Mouse (Mus musculus) embryonic facial prominence, embryonic 11.5 days (tissue): ENCODE measurements at regions not wholly inside any gene's neighbourhood (a gene's known extent, or its start where the extent isn't known, plus 50 kb on each side); places are given as distances from the start of the nearest gene placed in this dataset.

Experiments used
- ATAC-seq: fragments of 200-750 bp; cut with Nextera tagmentation; replicated peaks from 2 replicates; pipeline ENCODE4 v1.8.0; 2017; ENCODE audit warnings: low read depth; ENCODE audit not compliant: insufficient number of reproducible peaks, low FRiP score, low TSS enrichment
- DNase-seq: peaks from one replicate; pipeline ENCODE4 v3.0.0-alpha.2; 2015; ENCODE audit warnings: low spot score
- H3K27ac ChIP-seq: fragments of 300-500 bp; sonication (generic); replicated peaks from 2 replicates; pipeline ENCODE4 v1.5.1; 2014; ENCODE audit warnings: mild to moderate bottlenecking, low read depth, low read length, control low read depth
- H3K27me3 ChIP-seq: fragments of 300-500 bp; sonication (generic); 2 replicates; pipeline ENCODE4 v1.6.1; 2014; ENCODE audit warnings: mild to moderate bottlenecking, low read length, moderate library complexity, mixed read lengths; ENCODE audit not compliant: control insufficient read depth, insufficient read depth
- H3K36me3 ChIP-seq: fragments of 300-500 bp; sonication (generic); replicated peaks from 2 replicates; pipeline ENCODE4 v1.6.1; 2014; ENCODE audit warnings: low read depth, mild to moderate bottlenecking, low read length, moderate library complexity, mixed read lengths; ENCODE audit not compliant: control insufficient read depth, insufficient read depth
- H3K4me1 ChIP-seq: fragments of 300-500 bp; sonication (generic); 2 replicates; pipeline ENCODE4 v1.6.1; 2014; ENCODE audit warnings: low read length, mixed read lengths; ENCODE audit not compliant: control insufficient read depth, insufficient read depth
- H3K4me2 ChIP-seq: fragments of 300-500 bp; sonication (generic); 2 replicates; pipeline ENCODE4 v1.6.1; 2014; ENCODE audit warnings: low read depth, mild to moderate bottlenecking, control low read depth, low read length, moderate library complexity
- H3K4me3 ChIP-seq: fragments of 300-500 bp; sonication (generic); 2 replicates; pipeline ENCODE4 v1.5.1; 2014; ENCODE audit warnings: low read depth, low read length, control low read depth
- H3K9ac ChIP-seq: fragments of 300-500 bp; sonication (generic); replicated peaks from 2 replicates; pipeline ENCODE4 v1.6.1; 2014; ENCODE audit warnings: mild to moderate bottlenecking, control low read depth, low read length
- H3K9me3 ChIP-seq: fragments of 300-500 bp; sonication (generic); replicated peaks from 2 replicates; pipeline ENCODE4 v1.6.1; 2016; ENCODE audit warnings: mild to moderate bottlenecking, low read length, inconsistent platforms, mixed read lengths; ENCODE audit not compliant: control insufficient read depth
- whole genome bisulfite sequencing: fragments of 180-500 bp; shearing (Covaris S2); extraction: QIAGEN DNeasy Blood & Tissue Kit; methylation state at CpG from one replicate; pipeline ENCODE4 v1.1.7; 2014; 5-methylcytosine and 5-hydroxymethylcytosine counted together

- no peak for DNase-seq
- ATAC-seq, result no peak
- H3K27ac ChIP-seq, result no peak overlapping the region
- no peaks in the 10 kb centered on the region for H3K4me1 ChIP-seq
- no peak overlapping the region for H3K4me2 ChIP-seq
- H3K9ac ChIP-seq, result no peak overlapping the region
- H3K9me3 ChIP-seq, result no peaks in the 10 kb centered on the region
- no peaks in the 10 kb centered on the region for H3K27me3 ChIP-seq
- 86% methylated on average over 8 of the region's 8 CpGs for WGBS
- no peak overlapping the region for H3K4me3 ChIP-seq
- H3K36me3 ChIP-seq, result no peaks in the 10 kb centered on the region
These were observed 78.8 kb downstream of the Rps12 start for GRCm38 (mm10) chr10:23708261-23708660.

- 55% methylated on average over 3 of the region's 3 CpGs for WGBS
- Histone ChIP-seq H3K36me3 (no peaks in the 10 kb centered on the region), H3K9me3 (no peaks in the 10 kb centered on the region), H3K4me1 (no peaks in the 10 kb centered on the region), H3K27me3 (no peaks in the 10 kb centered on the region), H3K4me3 (no peak overlapping the region), H3K4me2 (no peak overlapping the region), H3K9ac (no peak overlapping the region), H3K27ac (no peak overlapping the region)
- DNase-seq (no peak), ATAC-seq (no peak)
These were observed 79.9 kb downstream of the Rps12 start for GRCm38 (mm10) chr10:23707141-23707540.

GRCm38 (mm10) chr10:23704048-23704447 is 83.0 kb downstream of the Rps12 start:
- Histone ChIP-seq H3K27me3 (no peaks in the 10 kb centered on the region), H3K4me3 (no peak overlapping the region), H3K4me2 (no peak overlapping the region), H3K36me3 (no peaks in the 10 kb centered on the region), H3K9me3 (no peaks in the 10 kb centered on the region), H3K27ac (no peak overlapping the region), H3K9ac (no peak overlapping the region), H3K4me1 (no peaks in the 10 kb centered on the region)
- ATAC-seq, result no peak
- 61% methylated on average over 1 of the region's 1 CpGs for WGBS
- peak; percentile 12 for DNase-seq

GRCm38 (mm10) chr10:23691291-23691690 is 95.8 kb downstream of the Rps12 start:
- Histone ChIP-seq H3K4me3 (no peak overlapping the region), H3K4me2 (no peak overlapping the region), H3K27me3 (no peaks in the 10 kb centered on the region), H3K36me3 (no peaks in the 10 kb centered on the region), H3K9ac (no peak overlapping the region), H3K4me1 (no peaks in the 10 kb centered on the region), H3K27ac (no peak overlapping the region), H3K9me3 (no peaks in the 10 kb centered on the region)
- no peak for DNase-seq
- WGBS, result 76% methylated on average over 2 of the region's 2 CpGs
- no peak for ATAC-seq

GRCm38 (mm10) chr10:23686969-23687368 is 100.1 kb downstream of the Rps12 start:
- H3K9ac ChIP-seq, result no peak overlapping the region
- no peak overlapping the region for H3K27ac ChIP-seq
- H3K4me2 ChIP-seq, result no peak overlapping the region
- no peak overlapping the region for H3K4me3 ChIP-seq
- no peaks in the 10 kb centered on the region for H3K27me3 ChIP-seq
- H3K36me3 ChIP-seq, result no peaks in the 10 kb centered on the region
- no peak for ATAC-seq
- 62% methylated on average over 10 of the region's 10 CpGs for WGBS
- DNase-seq, result no peak
- H3K4me1 ChIP-seq, result no peaks in the 10 kb centered on the region
- H3K9me3 ChIP-seq, result no peaks in the 10 kb centered on the region

- Histone ChIP-seq H3K9ac (no peak overlapping the region), H3K27ac (no peak overlapping the region), H3K9me3 (no peaks in the 10 kb centered on the region), H3K27me3 (no peaks in the 10 kb centered on the region), H3K4me3 (no peak overlapping the region), H3K4me2 (no peak overlapping the region), H3K36me3 (no peaks in the 10 kb centered on the region), H3K4me1 (no peaks in the 10 kb centered on the region)
- ATAC-seq (no peak), DNase-seq (no peak)
- WGBS, result 85% methylated on average over 4 of the region's 4 CpGs
These were observed 104.0 kb downstream of the Rps12 start for GRCm38 (mm10) chr10:23683078-23683477.

GRCm38 (mm10) chr10:23675911-23676310 is 111.2 kb downstream of the Rps12 start:
- H3K9me3 ChIP-seq, result no peaks in the 10 kb centered on the region
- H3K4me1 ChIP-seq, result peaks cover 2% of the 10 kb centered on the region
- no peaks in the 10 kb centered on the region for H3K27me3 ChIP-seq
- H3K4me3 ChIP-seq, result no peak overlapping the region
- DNase-seq (peak; percentile 48), ATAC-seq (no peak)
- no peak overlapping the region for H3K9ac ChIP-seq
- H3K36me3 ChIP-seq, result no peaks in the 10 kb centered on the region
- 34% methylated on average over 6 of the region's 6 CpGs for WGBS
- H3K4me2 ChIP-seq, result no peak overlapping the region
- H3K27ac ChIP-seq, result no peak overlapping the region; the same call in 1 of the 2 replicates

GRCm38 (mm10) chr10:23674633-23675515 is 112.2 kb downstream of the Rps12 start:
- Histone ChIP-seq H3K9me3 (no peaks in the 10 kb centered on the region), H3K9ac (peak overlapping the region; percentile 19; the same call in 1 of the 2 replicates), H3K4me1 (peaks cover 2% of the 10 kb centered on the region), H3K36me3 (no peaks in the 10 kb centered on the region), H3K4me2 (no peak overlapping the region; the same call in 1 of the 2 replicates), H3K27ac (peak overlapping the region; percentile 85), H3K27me3 (no peaks in the 10 kb centered on the region), H3K4me3 (no peak overlapping the region)
- WGBS, result 21% methylated on average over 16 of the region's 16 CpGs
- ATAC-seq (peak; percentile 81), DNase-seq (peak; percentile 86)
